Mouse (Mus musculus): Measurements from ENCODE around the gene Elobl. TPM values are rescaled to one million over a fixed set of nuclear protein-coding genes. Genes with fewer than 3 reads are reported as not detected.

Gene Elobl
- total RNA-seq, 2 experiments from 2014 or later = not detected

DNA sequence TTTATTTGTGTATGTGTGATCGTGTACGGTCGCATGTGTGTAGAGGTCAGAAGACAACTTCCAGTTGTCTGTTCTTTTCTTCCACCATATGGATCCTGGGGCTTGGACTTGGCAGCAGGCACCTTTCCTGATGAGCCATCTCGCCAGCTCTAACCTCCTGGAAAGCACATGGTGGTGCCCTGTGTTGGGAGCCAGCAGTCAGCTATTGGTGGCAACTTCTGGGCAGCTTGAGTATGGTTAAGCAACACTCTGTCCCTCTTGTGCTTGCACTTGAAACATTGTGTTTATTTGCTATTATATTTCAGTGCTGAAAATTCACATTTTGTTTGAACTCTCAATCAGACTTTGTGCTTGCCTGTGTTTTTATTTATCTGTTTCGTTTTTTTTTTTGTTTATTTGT, 22.2 kb upstream of the Elobl start:
- no peak for DNase-seq (ENCODE audit: low spot score in 2 of 2)

DNA sequence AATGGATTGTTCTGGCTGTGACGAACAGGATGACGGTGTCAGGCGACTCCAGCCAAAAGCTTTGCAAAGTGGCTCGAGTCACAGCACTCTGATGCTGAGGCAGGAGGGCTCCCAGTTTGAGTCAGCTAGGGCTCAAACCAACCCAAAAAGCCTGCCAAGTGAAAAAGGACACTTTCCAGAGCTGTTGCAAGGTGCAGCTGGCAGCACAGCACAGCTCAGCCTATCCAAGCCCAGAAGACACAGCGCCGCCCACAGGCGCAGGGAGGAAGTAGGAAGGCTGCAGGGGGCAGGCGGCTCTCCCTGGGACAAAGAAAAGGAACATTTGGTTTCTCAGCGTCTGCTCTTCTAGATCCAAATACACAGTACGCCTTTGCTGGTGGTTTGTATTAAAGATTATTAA, 19.9 kb upstream of the Elobl start:
- DNase-seq (ENCODE audit: low spot score in 2 of 2) = no peak

DNA sequence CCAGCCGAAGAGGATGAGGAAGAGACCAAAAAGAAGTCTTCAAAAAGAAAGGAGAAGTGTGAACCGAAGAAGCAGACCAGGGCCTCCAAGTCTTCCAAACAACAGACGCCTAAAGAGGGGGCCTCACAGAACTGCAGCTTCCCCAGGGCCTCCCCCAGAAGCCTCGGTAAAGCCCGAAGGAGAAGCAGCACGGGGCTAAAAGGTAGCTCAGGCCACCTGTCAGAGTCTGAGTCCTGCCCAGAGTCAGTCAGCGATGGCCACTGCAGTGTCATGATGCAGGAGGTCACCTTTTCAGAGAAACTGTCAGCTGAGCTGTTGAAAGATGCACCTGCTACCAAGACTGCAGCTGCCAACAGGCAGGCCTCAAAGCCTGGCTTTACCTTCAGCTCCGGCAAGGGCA, 14.6 kb upstream of the Elobl start:
- no peak for DNase-seq (ENCODE audit: low spot score in 2 of 2)

DNA sequence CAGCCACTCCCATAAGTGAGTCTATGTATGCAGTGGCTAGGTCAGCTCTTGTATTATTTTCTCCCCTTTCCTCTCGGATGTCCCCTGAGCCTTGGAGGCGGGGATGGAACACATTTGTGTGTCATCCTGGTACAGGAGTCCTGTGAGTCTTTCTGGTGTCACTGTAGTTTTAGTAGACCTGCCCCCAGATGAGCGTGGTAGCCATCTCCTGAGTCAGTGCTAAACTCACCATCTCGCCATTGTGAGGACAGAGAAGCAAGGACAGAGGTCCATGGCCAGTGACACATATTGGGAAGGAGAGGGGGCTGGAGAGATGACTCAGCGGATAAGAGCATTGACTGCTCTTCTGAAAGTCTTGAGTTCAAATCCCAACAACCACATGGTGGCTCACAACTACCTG, 10.5 kb upstream of the Elobl start:
- DNase-seq (ENCODE audit: low spot score in 2 of 2) = no peak

DNA sequence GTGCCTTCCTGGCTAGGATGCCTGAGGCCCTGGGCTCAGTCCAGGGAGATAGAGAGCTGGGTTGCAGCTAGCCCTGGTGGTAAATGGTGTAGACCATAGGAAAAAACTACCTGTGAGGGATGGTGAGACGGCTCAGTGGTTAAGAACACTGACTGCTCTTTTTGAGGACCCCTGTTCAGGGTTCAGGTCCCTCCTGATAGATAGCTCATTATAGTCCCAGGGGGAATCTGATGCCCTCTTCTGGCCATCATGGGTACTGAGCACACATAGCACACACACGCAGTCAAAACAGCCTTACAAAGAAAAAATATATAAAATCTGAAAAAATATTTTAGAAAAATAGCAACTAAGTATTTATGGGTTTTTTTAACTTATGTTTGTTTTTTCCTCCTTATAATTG, 9.6 kb upstream of the Elobl start:
- DNase-seq (ENCODE audit: low spot score in 2 of 2) = no peak

DNA sequence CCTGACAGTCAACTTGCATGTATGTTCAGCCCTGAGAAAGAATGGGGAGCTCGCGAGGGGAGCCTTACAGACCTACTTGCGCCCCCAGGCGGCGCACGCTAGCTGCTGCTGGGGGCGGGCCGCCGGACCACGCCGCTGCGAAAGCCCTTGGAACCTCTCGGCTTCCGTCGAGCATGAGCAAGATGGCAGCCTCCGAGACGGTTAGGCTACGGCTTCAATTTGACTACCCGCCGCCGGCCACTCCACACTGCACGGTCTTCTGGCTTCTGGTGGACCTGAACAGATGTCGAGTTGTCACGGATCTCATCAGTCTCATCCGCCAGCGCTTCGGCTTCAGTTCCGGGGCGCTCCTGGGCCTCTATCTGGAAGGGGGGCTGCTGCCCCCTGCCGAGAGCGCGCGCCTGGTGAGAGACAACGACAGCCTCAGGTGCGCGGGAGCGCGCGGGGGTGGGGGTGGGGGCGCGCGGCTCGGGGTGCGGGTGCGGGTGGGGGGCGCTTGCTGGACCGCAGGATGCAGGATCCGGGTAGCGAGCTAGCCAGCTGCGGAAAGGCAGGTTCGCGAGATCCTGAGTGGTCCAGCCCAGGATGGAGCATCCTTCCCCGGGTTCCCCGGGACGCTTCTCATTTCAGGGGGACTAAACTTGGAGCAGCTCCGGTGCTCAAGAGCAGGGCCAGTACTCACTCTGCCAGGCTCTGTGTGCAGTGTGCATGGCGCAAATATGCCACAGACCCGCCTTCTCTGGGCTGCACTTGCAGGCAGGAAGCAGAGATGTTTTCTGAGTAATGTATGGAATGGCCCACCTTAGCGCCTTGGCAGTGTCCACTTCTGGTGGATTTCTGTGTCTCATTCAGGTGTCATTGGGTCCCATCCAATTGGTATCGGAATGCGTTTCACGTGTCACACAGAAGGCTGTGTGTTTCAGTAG, 7.3 kb upstream of the Elobl start:
- DNase-seq (ENCODE audit: low spot score in 2 of 2) = peak; percentile 94

DNA sequence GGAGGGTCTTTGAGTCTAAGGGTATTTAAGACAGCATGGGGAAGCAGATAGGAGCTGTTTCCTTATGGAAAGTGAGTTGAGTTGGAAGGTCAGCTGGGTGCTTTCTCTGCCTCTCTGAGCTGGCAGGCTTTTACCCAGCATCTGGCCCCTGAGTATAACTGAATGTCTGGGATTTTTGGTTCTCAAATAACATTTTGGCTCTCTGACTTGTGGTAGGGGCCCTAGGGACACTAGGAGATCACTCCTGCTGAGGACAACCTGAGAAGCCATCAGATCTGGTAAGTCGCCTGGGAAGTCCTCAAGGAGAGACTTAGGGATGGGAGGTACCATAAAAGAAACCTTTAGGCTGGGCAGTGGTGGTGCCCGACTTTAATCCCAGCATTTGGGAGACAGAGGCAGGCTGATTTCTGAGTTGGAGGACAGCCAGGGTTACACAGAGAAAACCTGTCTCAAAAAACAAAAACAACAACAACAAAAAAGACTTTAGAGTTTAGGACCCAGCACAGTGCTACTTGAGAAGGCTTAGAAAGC, 3.5 kb upstream of the Elobl start, which contains the start of gene Coil:
Gene Coil (plus strand): TSS at position 51 of the 531 bp plus-strand sequence.
- DNase-seq (ENCODE audit: low spot score in 2 of 2) = peak in 1 of 2 experiments; percentile 15

DNA sequence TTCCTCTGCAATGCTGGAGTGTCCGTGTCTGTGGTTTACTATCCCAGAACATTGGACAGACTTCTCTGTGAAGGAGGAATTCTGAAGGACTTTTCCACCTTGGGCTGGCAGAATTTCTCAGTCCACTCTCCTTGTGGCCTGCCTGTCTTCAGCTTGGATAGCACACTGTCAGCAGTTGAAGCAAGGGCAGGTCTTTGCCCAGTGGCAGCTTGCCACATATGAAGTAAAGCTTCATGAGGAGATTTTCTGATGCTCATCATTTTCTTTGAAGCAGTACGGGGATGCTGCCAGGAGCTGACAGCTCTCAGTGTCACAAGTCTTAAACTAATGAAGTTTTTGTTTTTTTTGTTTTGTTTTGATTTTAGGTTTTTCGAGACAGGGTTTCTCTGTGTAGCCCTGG, 7.9 kb downstream of the Elobl start:
- DNase-seq (ENCODE audit: low spot score in 2 of 2) = no peak

DNA sequence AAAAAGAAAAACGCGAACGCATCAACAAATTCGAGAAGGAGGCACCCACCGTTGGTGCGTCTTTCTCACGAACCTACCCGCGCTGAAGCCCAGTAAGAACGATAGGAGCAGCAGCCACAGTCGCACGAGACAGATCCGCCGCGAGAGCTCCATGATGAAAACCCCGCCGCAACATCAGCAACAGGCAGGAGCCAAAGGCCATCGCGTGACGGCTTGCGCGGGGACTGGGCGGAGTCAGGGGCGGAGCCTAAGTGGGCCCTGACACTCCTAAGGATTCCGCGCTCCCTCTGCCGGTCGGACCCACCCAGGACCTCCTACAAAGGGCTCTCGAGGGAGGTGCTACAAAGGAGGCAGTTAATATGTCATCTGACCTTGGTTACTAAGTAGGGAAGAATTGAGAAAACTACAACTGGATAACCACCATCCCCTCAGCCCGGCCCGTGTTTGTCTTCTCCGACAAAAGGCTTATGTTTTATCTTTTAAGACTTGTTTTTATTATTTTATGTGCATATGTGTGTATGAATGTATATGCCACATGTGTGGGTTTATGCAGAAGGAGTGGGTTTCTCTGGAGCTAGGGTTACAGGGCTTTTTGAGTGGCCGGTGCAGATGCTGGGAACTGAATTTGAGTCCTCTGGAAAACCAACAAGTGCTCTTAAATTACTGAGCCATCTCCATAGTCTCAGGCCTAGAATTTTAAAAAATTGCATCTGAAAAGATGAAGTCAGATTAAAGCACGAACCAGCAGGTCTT, 11.3 kb downstream of the Elobl start, which contains the start of gene Scpep1:
Gene Scpep1 (minus strand): TSS at position 249 of the 753 bp plus-strand sequence.
- DNase-seq (ENCODE audit: low spot score in 2 of 2) = peak; percentile 89 to 96

DNA sequence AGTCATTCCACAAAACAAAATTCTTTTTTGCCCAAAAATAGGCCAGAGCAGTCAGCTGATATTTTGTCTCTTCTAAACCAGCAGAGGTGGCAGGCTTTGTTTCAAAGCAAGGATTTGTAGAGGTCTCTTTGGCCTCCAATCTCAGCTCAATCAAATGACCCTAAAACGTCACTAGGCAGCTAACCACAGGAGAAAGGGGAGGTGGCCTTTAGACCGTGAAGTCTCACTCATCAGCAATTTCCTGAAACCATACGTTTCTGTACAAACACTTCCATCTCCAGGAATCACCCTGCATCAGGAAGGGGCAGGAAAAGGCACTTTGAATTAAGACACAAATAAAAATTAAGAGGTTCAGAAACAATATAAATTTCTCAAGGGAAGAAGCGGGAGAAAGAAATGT, 11.9 kb downstream of the Elobl start:
- peak in 1 of 2 experiments; percentile 10 for DNase-seq (ENCODE audit: low spot score in 2 of 2)

DNA sequence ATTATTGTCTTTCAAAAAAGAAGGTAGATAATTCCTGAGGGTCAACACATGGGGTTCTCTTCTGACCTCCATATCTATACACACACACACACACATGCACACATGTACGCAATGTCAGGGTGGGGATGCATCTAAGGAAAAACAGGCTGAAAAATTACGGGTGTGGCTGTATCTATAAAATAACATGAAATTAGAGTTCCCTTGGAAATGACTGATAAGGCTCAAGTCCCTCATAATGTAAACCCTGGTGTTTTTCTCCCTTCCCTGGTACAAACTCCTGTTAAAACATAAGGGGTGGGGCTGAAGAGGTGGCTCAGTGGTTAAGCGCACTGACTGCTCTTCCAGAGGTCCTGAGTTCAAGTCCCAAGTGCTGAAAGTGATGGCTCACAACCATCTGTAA, 13.1 kb downstream of the Elobl start:
- no peak for DNase-seq (ENCODE audit: low spot score in 2 of 2)

DNA sequence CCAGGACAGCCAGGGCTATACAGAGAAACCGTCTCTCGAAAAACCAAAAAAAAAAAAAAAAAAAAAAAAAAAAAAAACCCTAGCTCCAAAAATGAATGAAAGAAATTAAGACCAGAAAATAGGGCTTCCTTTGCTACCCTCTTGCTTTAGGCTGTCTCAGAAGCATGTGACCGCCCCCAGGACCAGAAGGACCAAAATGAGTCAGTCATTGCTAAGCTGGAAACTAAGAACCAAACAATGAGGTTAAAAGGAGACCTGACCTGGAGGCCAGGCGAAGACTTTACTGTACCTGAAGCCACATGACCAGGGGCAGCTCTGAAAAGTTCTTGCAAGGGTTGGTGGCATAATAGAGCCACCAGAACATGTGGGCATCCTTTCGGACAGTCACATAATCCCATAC, 14.6 kb downstream of the Elobl start:
- DNase-seq (ENCODE audit: low spot score in 2 of 2) = no peak

DNA sequence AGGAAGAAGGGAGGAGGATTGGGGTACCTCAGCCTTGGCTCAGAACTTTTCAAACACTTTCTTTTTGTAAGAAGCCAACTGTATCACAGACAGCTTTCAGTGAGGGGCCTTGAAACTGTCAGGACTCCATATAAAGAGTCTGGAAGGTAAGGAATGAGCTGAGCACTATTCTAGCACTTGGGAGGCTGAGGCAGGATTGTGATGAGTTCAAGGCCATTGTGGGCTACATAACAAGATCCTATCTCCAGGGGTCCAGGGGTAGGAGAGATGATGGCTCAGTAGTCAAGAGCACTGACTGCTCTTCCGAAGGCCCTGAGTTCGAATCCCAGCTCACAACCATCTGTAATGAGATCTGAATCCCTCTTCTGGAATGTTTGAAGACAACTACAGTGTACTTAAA, 15.2 kb downstream of the Elobl start:
- DNase-seq (ENCODE audit: low spot score in 2 of 2) = no peak

DNA sequence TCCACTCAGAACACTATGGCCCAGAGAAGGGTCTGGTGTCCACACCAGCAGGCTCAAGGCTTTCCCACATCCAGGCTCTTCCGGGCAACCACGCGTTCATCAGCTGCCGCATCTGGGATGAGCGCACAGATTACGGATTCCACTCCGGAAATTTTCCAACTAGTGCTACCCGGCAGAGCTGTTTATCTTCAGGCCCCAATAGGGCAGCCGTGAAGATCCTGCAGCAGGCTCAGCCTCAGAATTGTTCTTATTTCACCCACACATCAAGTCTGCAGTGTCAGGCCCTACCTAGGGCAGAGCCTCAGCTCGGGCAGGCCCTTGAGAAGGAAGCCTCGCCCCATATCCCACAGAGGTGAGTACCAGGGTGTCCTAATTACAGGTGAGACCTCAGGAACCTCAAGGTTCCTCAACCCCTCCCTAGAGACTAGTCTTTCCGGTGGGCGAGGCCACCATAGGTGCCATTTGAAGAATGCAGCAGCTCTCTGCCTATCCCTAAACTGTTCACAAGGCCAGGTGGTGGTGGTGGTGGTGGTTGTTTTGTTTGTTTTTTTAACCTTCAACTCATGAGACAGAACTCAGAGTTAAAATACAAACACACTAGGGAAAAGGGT, 16.0 kb downstream of the Elobl start:
- DNase-seq (ENCODE audit: low spot score in 2 of 2) = no peak

DNA sequence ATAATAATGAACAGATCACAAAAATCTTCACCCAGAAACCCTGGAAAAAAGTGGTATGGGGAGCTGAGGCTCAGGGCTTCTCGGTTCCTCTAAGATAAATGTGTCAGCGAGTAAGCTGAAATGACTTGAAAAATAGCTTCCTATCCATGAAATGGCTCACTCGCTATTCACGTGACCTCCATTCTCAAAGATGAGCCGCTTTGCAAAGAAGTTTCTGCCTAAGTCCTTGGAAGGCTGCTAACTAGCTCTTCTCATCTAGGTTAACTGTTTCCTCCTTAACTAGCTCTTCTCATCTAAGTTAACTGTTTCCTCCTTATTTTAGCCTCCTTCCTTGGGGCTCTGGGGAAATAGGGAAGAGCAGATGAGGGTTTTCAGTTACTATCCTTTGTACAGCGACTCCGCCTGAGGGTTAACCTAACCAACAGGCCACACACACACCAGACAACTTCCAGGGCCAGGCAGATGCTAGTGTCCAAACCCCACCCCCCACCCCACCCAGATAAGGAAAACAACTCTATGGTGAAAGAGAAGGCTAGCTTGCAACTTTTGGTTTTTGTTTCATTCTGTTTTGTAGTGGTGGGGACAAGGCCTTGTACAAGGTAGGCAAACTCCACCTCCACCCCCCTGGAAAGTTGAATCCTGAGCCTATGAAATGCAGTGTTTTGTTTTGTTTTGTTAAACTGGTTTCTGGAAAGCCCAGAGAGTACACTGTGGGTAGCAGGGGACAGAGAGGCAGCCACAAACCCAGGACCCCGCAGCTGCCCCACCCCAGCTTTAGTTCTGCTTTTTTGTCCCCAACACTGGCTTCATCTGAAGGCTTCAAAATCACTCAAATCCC, 16.7 kb downstream of the Elobl start:
- no peak for DNase-seq (ENCODE audit: low spot score in 2 of 2)

DNA sequence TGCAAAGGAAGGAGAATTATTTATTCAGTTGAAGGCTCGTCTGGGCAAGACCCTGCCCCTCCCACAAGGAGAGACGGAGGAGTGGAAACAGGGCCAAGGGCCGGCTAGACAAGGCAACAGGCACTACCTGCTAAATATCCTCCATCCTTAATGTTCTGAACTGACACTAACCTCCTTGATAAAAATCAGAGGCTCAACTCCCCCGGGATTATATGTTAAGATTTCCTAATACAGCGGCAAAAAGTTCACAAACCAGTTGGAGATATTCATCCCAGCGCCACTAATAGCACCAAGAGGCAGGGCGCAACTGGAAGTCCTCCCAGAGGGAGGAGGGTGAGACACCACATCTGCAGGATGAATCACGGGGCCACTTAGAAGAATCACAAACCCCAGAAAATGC, 17.8 kb downstream of the Elobl start:
- no peak for DNase-seq (ENCODE audit: low spot score in 2 of 2)

DNA sequence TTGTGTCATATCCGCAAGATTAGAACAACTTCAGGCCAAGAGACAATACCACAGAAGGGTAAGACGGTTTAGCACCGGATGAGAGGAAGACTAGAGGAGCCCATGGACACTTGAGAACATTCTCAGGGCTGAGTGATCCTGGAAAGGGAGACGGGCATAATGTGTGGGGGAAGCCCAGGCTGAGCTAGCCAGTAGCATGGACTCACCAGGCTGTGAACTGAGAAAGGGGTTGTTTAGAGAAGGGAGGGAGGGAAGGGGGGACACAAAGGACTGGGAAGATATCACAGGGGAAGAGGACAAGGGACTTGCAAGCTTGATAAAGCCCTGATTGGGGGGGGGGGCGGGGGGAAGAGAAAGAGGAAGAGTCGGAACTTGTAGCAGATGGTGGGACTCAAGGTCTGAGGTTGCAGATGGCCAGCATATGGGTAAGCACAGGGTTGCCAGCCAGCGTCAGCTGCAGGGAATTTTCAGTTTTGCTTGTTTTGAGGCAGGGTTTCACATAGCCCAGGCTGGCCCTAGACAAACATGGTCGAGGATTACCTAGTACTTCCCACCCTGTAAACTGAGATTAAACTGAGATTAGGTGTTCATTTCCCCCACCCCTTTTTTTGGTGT, 20.7 kb downstream of the Elobl start:
- DNase-seq (ENCODE audit: low spot score in 2 of 2) = no peak

DNA sequence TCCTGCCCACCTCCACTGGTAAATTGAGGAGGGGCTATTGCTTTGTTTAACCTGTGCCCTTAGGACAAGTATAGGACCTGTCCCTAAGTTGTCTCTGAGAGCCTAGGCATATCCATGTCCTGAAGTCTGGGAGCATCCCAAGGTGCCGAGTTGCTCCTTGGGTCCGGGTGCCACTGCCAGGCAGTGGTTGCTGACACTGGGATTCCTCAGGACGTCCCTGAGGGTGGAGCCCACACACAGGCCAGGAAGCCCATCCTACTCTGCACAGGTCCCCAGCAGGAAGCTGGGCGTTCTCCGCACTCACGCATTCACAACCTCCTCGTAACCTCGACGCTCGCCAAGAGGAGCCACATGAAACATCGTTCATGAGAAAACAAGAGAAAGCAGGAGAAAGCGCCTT, 25.2 kb downstream of the Elobl start:
- no peak for DNase-seq (ENCODE audit: low spot score in 2 of 2)

DNA sequence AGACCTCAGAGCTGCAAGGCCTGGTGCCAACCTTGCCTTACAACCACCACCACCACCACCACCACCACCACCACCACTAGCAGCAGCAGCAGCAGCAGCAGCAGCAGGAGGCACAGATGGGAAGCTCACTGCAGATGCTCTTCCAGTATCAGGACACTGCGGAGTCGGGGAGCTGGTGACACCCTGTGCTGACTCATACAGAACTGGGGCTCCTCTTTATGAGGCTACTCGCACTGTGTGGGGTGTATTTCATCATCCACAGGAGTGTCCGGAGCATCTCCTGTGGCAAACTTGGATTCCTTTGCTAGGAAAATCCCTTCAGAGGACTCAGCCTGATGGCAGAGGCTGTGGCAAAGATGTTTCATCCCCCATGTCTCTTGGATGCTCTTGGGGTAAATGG, 27.1 kb downstream of the Elobl start:
- no peak for DNase-seq (ENCODE audit: low spot score in 2 of 2)

DNA sequence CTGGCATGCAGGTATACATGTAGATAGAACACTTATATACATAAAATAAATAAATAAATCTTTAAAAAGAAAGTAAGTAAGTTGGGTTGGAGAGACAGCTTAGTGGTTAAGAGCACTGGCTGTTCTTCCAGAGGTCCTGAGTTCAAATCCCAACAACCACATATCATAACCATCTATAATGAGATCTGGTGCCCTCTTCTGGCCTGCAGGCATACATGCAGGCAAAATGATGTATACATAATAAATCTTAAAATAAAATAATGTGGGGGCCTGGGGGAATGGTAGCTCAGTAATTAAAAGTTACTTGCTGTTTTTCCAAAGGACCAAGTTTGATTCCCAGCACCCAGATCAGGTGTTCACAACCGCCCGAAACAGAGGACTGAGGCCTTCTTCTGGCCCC, 28.0 kb downstream of the Elobl start:
- no peak for DNase-seq (ENCODE audit: low spot score in 2 of 2)

Measured in layer of hippocampus, postnatal 14 days (tissue).